Comparison of ENCODE assay signal across 20 mouse cellular contexts in genomic region chr13:99006389-99007099, GRCm38 (mm10). TPM values are rescaled to one million over a fixed set of nuclear protein-coding genes. Genes with fewer than 3 reads are reported as not detected.
DNase-seq lines count a peak whose midpoint lies in the region; ATAC-seq lines count a peak whose summit lies in the region.
"Had no signal": no experiment of that assay in that cellular context is flagged by ENCODE, and none has a peak within 500 bp of the region (broad histone marks: within the 10 kb centered on the region; RNA-seq: fewer than 3 reads in every experiment).

No protein-coding gene starts in this region.

- 0 out of 2 replicates have a peak, but pooled peaks cover 6% of the 10 kb centered on the region for H3K4me1 ChIP-seq in heart, embryonic 10.5 days
- no peaks in the 10 kb centered on the region for H3K4me1 ChIP-seq in lung, embryonic 15.5 days
- no peaks in the 10 kb centered on the region for H3K4me1 ChIP-seq in forebrain, embryonic 12.5 days
- H3K4me1 ChIP-seq: embryonic facial prominence, embryonic 10.5 days; midbrain, embryonic 10.5 days; neural tube, embryonic 15.5 days had no signal

- H3K27ac ChIP-seq in heart, embryonic 10.5 days, result no peak overlapping the region
- no peak overlapping the region for H3K27ac ChIP-seq in lung, embryonic 15.5 days
- H3K27ac ChIP-seq in forebrain, embryonic 12.5 days, result no peak overlapping the region
- H3K27ac ChIP-seq: embryonic facial prominence, embryonic 10.5 days; liver, embryonic 14.5 days; midbrain, embryonic 10.5 days; neural tube, embryonic 15.5 days had no signal

- H3K4me3 ChIP-seq in heart, embryonic 10.5 days, result no peak overlapping the region
- no peak overlapping the region for H3K4me3 ChIP-seq in lung, embryonic 15.5 days
- no peak overlapping the region for H3K4me3 ChIP-seq in forebrain, embryonic 12.5 days (replicated peaks)
- H3K4me3 ChIP-seq: embryonic facial prominence, embryonic 10.5 days; heart, embryonic 12.5 days; midbrain, embryonic 10.5 days; neural tube, embryonic 15.5 days had no signal

- H3K9me3 ChIP-seq in heart, embryonic 10.5 days, result 0 out of 2 replicates have a peak, but pooled peaks cover 4% of the 10 kb centered on the region
- no peaks in the 10 kb centered on the region for H3K9me3 ChIP-seq in lung, embryonic 15.5 days
- peaks cover 6% of the 10 kb centered on the region; the same call in 1 of the 2 replicates for H3K9me3 ChIP-seq in forebrain, embryonic 12.5 days

- peak; percentile 46; the same call in 1 of the 2 replicates for ATAC-seq in lung, embryonic 15.5 days (ENCODE audit: borderline replicate concordance, extremely low read depth, low FRiP score, low TSS enrichment)
- ATAC-seq in megakaryocyte, adult 5-6 weeks (ENCODE audit: poor library complexity, severe bottlenecking), result peak; percentile 78
- ATAC-seq in forebrain, embryonic 12.5 days (ENCODE audit: low FRiP score), result no peak

- DNase-seq in heart, embryonic 10.5 days (ENCODE audit: low spot score), result peak; percentile 46
- DNase-seq in heart, adult 8-10 months (ENCODE audit: low spot score), result no peak
- no peak for DNase-seq in lung, postnatal 14 days
- peak; percentile 23 for DNase-seq in adrenal gland, postnatal 25 days
- DNase-seq in cerebellum, postnatal 25 days, result no peak
- DNase-seq: cerebellum, postnatal 36 days; gastrocnemius, postnatal 14 days; heart, postnatal 4 days had no signal

- WGBS in heart, embryonic 10.5 days, result 86% methylated on average over 17 of the region's 17 CpGs
- 78% methylated on average over 17 of the region's 17 CpGs for WGBS in lung, embryonic 15.5 days
- WGBS in forebrain, embryonic 12.5 days, result 91% methylated on average over 17 of the region's 17 CpGs

- no peaks in the 10 kb centered on the region for H3K36me3 ChIP-seq in heart, embryonic 10.5 days
- H3K36me3 ChIP-seq in lung, embryonic 15.5 days, result no peaks in the 10 kb centered on the region
- no peaks in the 10 kb centered on the region for H3K36me3 ChIP-seq in forebrain, embryonic 12.5 days (replicated peaks)
- H3K36me3 ChIP-seq: embryonic facial prominence, embryonic 10.5 days; heart, embryonic 12.5 days; midbrain, embryonic 10.5 days; neural tube, embryonic 15.5 days had no signal

- no peaks in the 10 kb centered on the region for H3K27me3 ChIP-seq in heart, embryonic 10.5 days (ENCODE audit: insufficient read depth, poor library complexity, severe bottlenecking)
- H3K27me3 ChIP-seq in lung, embryonic 15.5 days, result no peaks in the 10 kb centered on the region
- H3K27me3 ChIP-seq in forebrain, embryonic 12.5 days, result no peaks in the 10 kb centered on the region
- H3K27me3 ChIP-seq: heart, embryonic 12.5 days; neural tube, embryonic 15.5 days had no signal

- no peak overlapping the region for H3K9ac ChIP-seq in lung, embryonic 15.5 days
- H3K9ac ChIP-seq in forebrain, embryonic 12.5 days, result no peak overlapping the region
- H3K9ac ChIP-seq: heart, embryonic 12.5 days; liver, embryonic 14.5 days; neural tube, embryonic 15.5 days had no signal

- H3K4me2 ChIP-seq in lung, embryonic 15.5 days, result no peak overlapping the region; the same call in 1 of the 2 replicates
- no peak overlapping the region for H3K4me2 ChIP-seq in forebrain, embryonic 12.5 days
- H3K4me2 ChIP-seq: heart, embryonic 12.5 days; neural tube, embryonic 15.5 days had no signal

RNA-seq across cellular contexts. Expression of gene 1700024P04Rik, which starts 22.2 kb away (rescaled TPM):
- polyA plus RNA-seq in heart, embryonic 10.5 days (2016; fragmentation: Nextera tagmentation; extraction: Ambion mirVana), result not detected in 2 replicates
- not detected for total RNA-seq in heart, adult 8-10 months (2022)
- not detected in 2 replicates for polyA plus RNA-seq in lung, embryonic 15.5 days (2015; fragmentation: Nextera tagmentation; extraction: Ambion mirVana)
- not detected in 2 replicates for total RNA-seq in adrenal gland, postnatal 25 days (2021)
- total RNA-seq in megakaryocyte, adult 5-6 weeks (2015), result not detected in 2 replicates
- total RNA-seq in megakaryocyte, adult 5-6 weeks (2017), result not detected in 2 replicates
- not detected in 2 replicates for polyA plus RNA-seq in forebrain, embryonic 12.5 days (2016; fragmentation: Nextera tagmentation; extraction: Ambion mirVana)
- total RNA-seq: adrenal gland, adult 18-20 months; gastrocnemius, postnatal 14 days; heart, postnatal 4 days had no signal
- polyA plus RNA-seq: embryonic facial prominence, embryonic 10.5 days; heart, embryonic 12.5 days; large intestine, adult 2 months; limb, embryonic 11.5 days; liver, embryonic 14.5 days; midbrain, embryonic 10.5 days; neural tube, embryonic 15.5 days; spleen, adult 2 months had no signal

Comparison
In these comparisons a context has a peak if more than half of its experiments do, and no peak if none do; other contexts are left out.
1. DNase-seq: peak in heart, embryonic 10.5 days (single experiment) and adrenal gland, postnatal 25 days (single experiment); none in heart, adult 8-10 months (single experiment), lung, postnatal 14 days (single experiment) and cerebellum, postnatal 25 days (0 of 2).